Mouse (Mus musculus) myocyte (in vitro differentiated cells): Measurements from ENCODE around the gene Gm45261.

Source experiments
- CEBPB ChIP-seq: IDR thresholded peaks from 2 replicates; pipeline ENCODE4 v1.6.1; 2011; ENCODE audit warnings: mild to moderate bottlenecking, moderate library complexity; ENCODE audit not compliant: poor library complexity, insufficient read depth, severe bottlenecking
- E2F4 ChIP-seq: IDR thresholded peaks from one replicate; pipeline ENCODE4 v1.6.1; 2011; ENCODE audit warnings: mild to moderate bottlenecking, control low read depth, moderate library complexity; ENCODE audit not compliant: insufficient read depth
- MAX ChIP-seq: IDR thresholded peaks from one replicate; pipeline ENCODE4 v1.6.1; 2011; ENCODE audit warnings: low read depth, mild to moderate bottlenecking, control low read depth
- MYOD1 ChIP-seq, 3 experiments: IDR thresholded peaks; one replicate each; pipeline ENCODE4 v1.6.1; 2011; ENCODE audit warnings: control low read depth in 2 of 3, low read depth in 2 of 3, mild to moderate bottlenecking in 2 of 3, moderate library complexity in 1 of 3; ENCODE audit not compliant: insufficient read length in 2 of 3, control insufficient read depth in 1 of 3
- MYOG ChIP-seq, 3 experiments: IDR thresholded peaks; one replicate each; pipeline ENCODE4 v1.6.1; 2011; ENCODE audit warnings: control low read depth in 2 of 3, low read depth in 2 of 3, mild to moderate bottlenecking in 2 of 3; ENCODE audit not compliant: insufficient read length in 2 of 3, control insufficient read depth in 1 of 3, insufficient read depth in 1 of 3
- POLR2A ChIP-seq: IDR thresholded peaks from one replicate; pipeline ENCODE4 v1.6.1; 2011; ENCODE audit warnings: low read depth, mild to moderate bottlenecking, control low read depth, moderate library complexity; ENCODE audit not compliant: insufficient read length
- POLR2AphosphoS2 ChIP-seq: IDR thresholded peaks from one replicate; pipeline ENCODE4 v1.6.1; 2011; ENCODE audit warnings: low read depth, control low read depth; ENCODE audit not compliant: insufficient read length
- REST ChIP-seq: IDR thresholded peaks from one replicate; pipeline ENCODE4 v1.6.1; 2011; ENCODE audit warnings: mild to moderate bottlenecking, control low read depth, moderate library complexity; ENCODE audit not compliant: insufficient read depth, insufficient read length
- SRF ChIP-seq: IDR thresholded peaks from one replicate; pipeline ENCODE4 v1.6.1; 2011; ENCODE audit warnings: low read depth; ENCODE audit not compliant: control insufficient read depth, insufficient read length
- TCF12 ChIP-seq: IDR thresholded peaks from one replicate; pipeline ENCODE4 v1.6.1; 2011; ENCODE audit warnings: mild to moderate bottlenecking, control low read depth; ENCODE audit not compliant: poor library complexity, insufficient read depth, severe bottlenecking
- TCF3 ChIP-seq: IDR thresholded peaks from one replicate; pipeline ENCODE4 v1.6.1; 2011; ENCODE audit warnings: low read depth, control low read depth; ENCODE audit not compliant: insufficient read length
- USF1 ChIP-seq: IDR thresholded peaks from one replicate; pipeline ENCODE4 v1.6.1; 2011; ENCODE audit warnings: low read depth, mild to moderate bottlenecking, control low read depth, moderate library complexity

DNA sequence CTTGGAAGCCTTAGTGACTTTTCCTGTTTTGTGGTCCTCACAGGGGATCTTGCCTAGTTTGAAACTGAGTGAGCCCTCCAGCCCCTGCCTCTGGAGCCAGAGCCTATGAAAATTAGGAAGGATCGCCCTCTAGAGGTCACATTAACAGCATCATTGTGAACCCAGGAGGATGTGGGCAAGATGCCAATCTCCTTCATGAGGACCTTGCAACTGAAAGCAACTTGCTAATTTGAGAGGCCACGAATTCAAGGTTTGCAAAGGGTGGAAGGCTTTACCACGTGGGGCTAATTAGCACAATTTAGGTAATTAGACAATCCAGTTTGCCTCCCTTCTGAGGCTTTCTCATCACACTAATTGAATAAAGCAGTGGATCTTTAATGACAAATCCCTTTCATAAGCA, 52.7 kb downstream of the Gm45261 start:
- no peak for TF ChIP-seq MAX
- TF ChIP-seq TCF3, result no peak
- TF ChIP-seq TCF12, result no peak
- TF ChIP-seq POLR2AphosphoS2, result no peak
- TF ChIP-seq POLR2A, result no peak
- no peak for TF ChIP-seq MYOD1 (IDR thresholded peaks at IDR 0.05; ENCODE audit: control insufficient read depth in 1 of 3, insufficient read length in 2 of 3, low read depth in 2 of 3)
- TF ChIP-seq E2F4, result no peak
- TF ChIP-seq USF1, result no peak
- no peak for TF ChIP-seq CEBPB
- TF ChIP-seq REST, result no peak
- TF ChIP-seq MYOG (IDR thresholded peaks at IDR 0.05; ENCODE audit: control insufficient read depth in 1 of 3, insufficient read depth in 1 of 3, insufficient read length in 2 of 3, low read depth in 2 of 3), result no peak
- no peak for TF ChIP-seq SRF
